Mouse (Mus musculus): ENCODE results near the gene Defb10. TPM values are rescaled to one million over a fixed set of nuclear protein-coding genes. Genes with fewer than 3 reads are reported as not detected.
"Not testable (repeated sequence)": the region's sequence is repeated elsewhere in the genome, so short reads cannot be mapped to it uniquely, and the experiment has no call there.

Defb10 gene
- total RNA-seq (2014; rRNA removed), result not detected in 2 replicates
- not detected in 2 replicates for polyA plus RNA-seq (2015; fragmentation: Nextera tagmentation; extraction: Ambion mirVana)

DNA sequence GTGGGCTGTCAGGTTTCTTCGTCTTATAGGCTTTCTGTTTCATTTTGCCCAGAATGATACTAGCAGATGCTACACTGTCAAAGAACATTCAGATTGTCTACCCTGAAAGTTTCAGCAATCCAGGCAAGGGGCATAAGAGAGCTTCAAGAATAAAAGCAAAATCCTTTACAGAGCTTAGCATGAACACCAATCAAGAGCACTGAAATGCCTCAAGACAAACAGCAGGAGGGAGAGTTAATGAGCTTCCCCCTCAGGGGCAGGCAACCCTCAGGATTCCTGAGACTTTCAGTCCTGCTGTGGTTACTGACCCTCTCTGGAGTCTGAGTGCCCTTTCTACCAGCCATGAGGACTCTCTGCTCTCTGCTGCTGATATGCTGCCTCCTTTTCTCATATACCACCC, at the start of gene Defb10:
Gene Defb10 (plus strand): TSS at position 316 of the 400 bp plus-strand sequence.
- H3K27me3 ChIP-seq (ENCODE audit: insufficient read depth, low read length); ATAC-seq; H3K9me3 ChIP-seq (ENCODE audit: low read length); H3K27ac ChIP-seq (ENCODE audit: low read depth, low read length); H3K4me2 ChIP-seq (ENCODE audit: low read depth); H3K9ac ChIP-seq; H3K4me1 ChIP-seq (ENCODE audit: insufficient read depth); H3K4me3 ChIP-seq (ENCODE audit: low read depth, low read length); DNase-seq; H3K36me3 ChIP-seq (ENCODE audit: insufficient read depth): not testable (repeated sequence)
- 3% methylated on average over 1 of the region's 1 CpGs for WGBS

DNA sequence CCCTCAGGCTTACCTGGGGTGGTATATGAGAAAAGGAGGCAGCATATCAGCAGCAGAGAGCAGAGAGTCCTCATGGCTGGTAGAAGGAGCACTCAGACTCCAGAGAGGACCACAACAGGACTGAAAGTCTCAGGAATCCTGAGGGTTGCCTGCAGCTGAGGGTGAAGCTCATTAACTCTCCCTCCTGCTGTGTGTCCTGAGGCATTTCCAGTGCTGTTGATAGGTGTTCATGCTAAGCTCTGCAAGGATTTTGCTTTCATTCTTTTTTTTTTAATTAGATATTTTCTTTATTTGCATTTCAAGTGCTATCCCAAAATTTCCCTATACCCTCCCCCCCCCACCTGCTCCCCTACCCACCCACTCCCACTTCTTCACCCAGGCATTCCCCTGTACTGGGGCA, 26.6 kb downstream of the Defb10 start, which contains the start of gene Defb9:
Gene Defb9 (minus strand): TSS at position 101 of the 400 bp plus-strand sequence.
- not testable (repeated sequence) for DNase-seq; H3K9ac ChIP-seq; H3K9me3 ChIP-seq (ENCODE audit: low read length); H3K4me3 ChIP-seq (ENCODE audit: low read depth, low read length); H3K4me1 ChIP-seq (ENCODE audit: insufficient read depth); H3K36me3 ChIP-seq (ENCODE audit: insufficient read depth); H3K27ac ChIP-seq (ENCODE audit: low read depth, low read length); H3K4me2 ChIP-seq (ENCODE audit: low read depth); H3K27me3 ChIP-seq (ENCODE audit: insufficient read depth, low read length); ATAC-seq

DNA sequence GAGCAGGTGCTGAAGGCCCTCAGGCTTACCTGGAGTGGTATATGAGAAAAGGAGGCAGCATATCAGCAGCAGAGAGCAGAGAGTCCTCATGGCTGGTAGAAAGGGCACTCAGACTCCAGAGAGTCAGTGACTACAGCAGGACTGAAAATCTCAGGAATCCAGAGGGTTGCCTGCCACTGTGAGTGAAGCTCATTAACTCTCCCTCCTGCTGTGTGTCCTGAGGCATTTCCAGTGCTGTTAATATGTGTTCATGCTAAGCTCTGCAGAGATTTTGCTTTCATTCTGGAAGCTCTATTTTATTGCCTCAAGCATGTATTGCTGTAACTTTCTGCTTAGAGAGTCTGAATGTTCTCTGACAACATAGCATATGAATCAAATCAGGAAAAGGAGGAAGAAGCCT, 47.6 kb downstream of the Defb10 start, which contains the start of gene Defb11:
Gene Defb11 (minus strand): TSS at position 123 of the 400 bp plus-strand sequence.
- not testable (repeated sequence) for H3K9ac ChIP-seq; H3K27ac ChIP-seq (ENCODE audit: low read depth, low read length); H3K27me3 ChIP-seq (ENCODE audit: insufficient read depth, low read length); H3K4me1 ChIP-seq (ENCODE audit: insufficient read depth); H3K36me3 ChIP-seq (ENCODE audit: insufficient read depth); DNase-seq; ATAC-seq; H3K4me2 ChIP-seq (ENCODE audit: low read depth); H3K9me3 ChIP-seq (ENCODE audit: low read length); H3K4me3 ChIP-seq (ENCODE audit: low read depth, low read length)

Other genes starting within 250 kb of the Defb10 start
- not detected in 2 replicates for gene Defa26, start 240.7 kb upstream of the Defb10 start, total RNA-seq (2014; rRNA removed)
- gene Defa26, start 240.7 kb upstream of the Defb10 start, polyA plus RNA-seq (2015; fragmentation: Nextera tagmentation; extraction: Ambion mirVana), result not detected in 2 replicates
- not detected in 2 replicates for gene Defa17, start 203.1 kb upstream of the Defb10 start, total RNA-seq (2014; rRNA removed)
- not detected in 2 replicates for gene Defa17, start 203.1 kb upstream of the Defb10 start, polyA plus RNA-seq (2015; fragmentation: Nextera tagmentation; extraction: Ambion mirVana)
- gene Defa34, start 193.1 kb upstream of the Defb10 start, total RNA-seq (2014; rRNA removed), result not detected in 2 replicates
- not detected in 2 replicates for gene Defa34, start 193.1 kb upstream of the Defb10 start, polyA plus RNA-seq (2015; fragmentation: Nextera tagmentation; extraction: Ambion mirVana)
- not detected in 2 replicates for gene AY761184, start 155.3 kb upstream of the Defb10 start, total RNA-seq (2014; rRNA removed)
- gene AY761184, start 155.3 kb upstream of the Defb10 start, polyA plus RNA-seq (2015; fragmentation: Nextera tagmentation; extraction: Ambion mirVana), result not detected in 2 replicates
- gene Defa24, start 124.4 kb upstream of the Defb10 start, total RNA-seq (2014; rRNA removed), result not detected in 2 replicates
- not detected in 2 replicates for gene Defa24, start 124.4 kb upstream of the Defb10 start, polyA plus RNA-seq (2015; fragmentation: Nextera tagmentation; extraction: Ambion mirVana)
- gene Defb50, start 35.4 kb upstream of the Defb10 start, total RNA-seq (2014; rRNA removed), result not detected in 2 replicates
- gene Defb50, start 35.4 kb upstream of the Defb10 start, polyA plus RNA-seq (2015; fragmentation: Nextera tagmentation; extraction: Ambion mirVana), result not detected in 2 replicates
- not detected in 2 replicates for gene Defb2, start 19.0 kb upstream of the Defb10 start, total RNA-seq (2014; rRNA removed)
- gene Defb2, start 19.0 kb upstream of the Defb10 start, polyA plus RNA-seq (2015; fragmentation: Nextera tagmentation; extraction: Ambion mirVana), result not detected in 2 replicates
- gene Defb9, start 26.5 kb downstream of the Defb10 start, total RNA-seq (2014; rRNA removed), result not detected in 2 replicates
- gene Defb9, start 26.5 kb downstream of the Defb10 start, polyA plus RNA-seq (2015; fragmentation: Nextera tagmentation; extraction: Ambion mirVana), result 0.88 and 1.2 TPM in 2 replicates
- not detected in 2 replicates for gene Defb11, start 47.5 kb downstream of the Defb10 start, total RNA-seq (2014; rRNA removed)
- gene Defb11, start 47.5 kb downstream of the Defb10 start, polyA plus RNA-seq (2015; fragmentation: Nextera tagmentation; extraction: Ambion mirVana), result 18.1 and 25.9 TPM in 2 replicates
- gene Defb15, start 73.8 kb downstream of the Defb10 start, total RNA-seq (2014; rRNA removed), result not detected in 2 replicates
- not detected in 2 replicates for gene Defb15, start 73.8 kb downstream of the Defb10 start, polyA plus RNA-seq (2015; fragmentation: Nextera tagmentation; extraction: Ambion mirVana)
- gene Defb35, start 79.5 kb downstream of the Defb10 start, total RNA-seq (2014; rRNA removed), result not detected in 2 replicates
- gene Defb35, start 79.5 kb downstream of the Defb10 start, polyA plus RNA-seq (2015; fragmentation: Nextera tagmentation; extraction: Ambion mirVana), result not detected in 2 replicates
- not detected in 2 replicates for gene Defb13, start 87.9 kb downstream of the Defb10 start, total RNA-seq (2014; rRNA removed)
- gene Defb13, start 87.9 kb downstream of the Defb10 start, polyA plus RNA-seq (2015; fragmentation: Nextera tagmentation; extraction: Ambion mirVana), result not detected in 2 replicates
- gene Fam90a1a, start 99.8 kb downstream of the Defb10 start, total RNA-seq (2014; rRNA removed), result not detected in 2 replicates
- not detected in 2 replicates for gene Fam90a1a, start 99.8 kb downstream of the Defb10 start, polyA plus RNA-seq (2015; fragmentation: Nextera tagmentation; extraction: Ambion mirVana)
- gene Ccdc70, start 110.9 kb downstream of the Defb10 start, total RNA-seq (2014; rRNA removed), result not detected in 2 replicates
- gene Ccdc70, start 110.9 kb downstream of the Defb10 start, polyA plus RNA-seq (2015; fragmentation: Nextera tagmentation; extraction: Ambion mirVana), result not detected in 2 replicates
- 2.4 and 3.6 TPM in 2 replicates for gene Atp7b, start 201.4 kb downstream of the Defb10 start, total RNA-seq (2014; rRNA removed)
- gene Atp7b, start 201.4 kb downstream of the Defb10 start, polyA plus RNA-seq (2015; fragmentation: Nextera tagmentation; extraction: Ambion mirVana), result 0.84 and 1.2 TPM in 2 replicates
- 32.0 and 44.6 TPM in 2 replicates for gene Alg11, start 201.8 kb downstream of the Defb10 start, total RNA-seq (2014; rRNA removed)
- gene Alg11, start 201.8 kb downstream of the Defb10 start, polyA plus RNA-seq (2015; fragmentation: Nextera tagmentation; extraction: Ambion mirVana), result 22.3 and 29.1 TPM in 2 replicates

Measured in forebrain, postnatal 0 days (tissue).